Mouse (Mus musculus): ENCODE measurements at regions not wholly inside any gene's neighbourhood (a gene's known extent, or its start where the extent isn't known, plus 50 kb on each side); places are given as distances from the start of the nearest gene placed in this dataset.
"Not testable (repeated sequence)": the region's sequence is repeated elsewhere in the genome, so short reads cannot be mapped to it uniquely, and the experiment has no call there.

DNA sequence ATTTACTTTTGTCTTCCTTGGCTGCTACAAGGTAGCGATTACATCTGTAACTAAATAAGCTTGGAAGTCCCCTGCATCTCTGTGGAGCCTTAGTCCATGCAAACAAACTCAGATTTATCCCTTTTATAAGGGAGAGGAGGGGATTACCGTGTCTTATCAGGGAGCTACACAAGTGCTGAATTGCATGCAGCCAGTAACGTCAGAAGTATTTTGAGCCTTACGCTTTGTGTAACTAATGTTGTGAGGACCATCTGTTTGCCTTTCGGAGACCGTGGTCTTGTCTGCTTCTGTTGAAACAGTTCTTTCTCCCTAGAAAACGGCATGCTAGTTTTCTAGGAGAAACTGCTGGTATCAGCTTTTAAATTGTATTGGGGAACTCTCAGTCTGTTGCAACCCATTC is 58.0 kb upstream of the Dmrta1 start:
- no peak for DNase-seq (ENCODE audit: low read depth, low spot score)

DNA sequence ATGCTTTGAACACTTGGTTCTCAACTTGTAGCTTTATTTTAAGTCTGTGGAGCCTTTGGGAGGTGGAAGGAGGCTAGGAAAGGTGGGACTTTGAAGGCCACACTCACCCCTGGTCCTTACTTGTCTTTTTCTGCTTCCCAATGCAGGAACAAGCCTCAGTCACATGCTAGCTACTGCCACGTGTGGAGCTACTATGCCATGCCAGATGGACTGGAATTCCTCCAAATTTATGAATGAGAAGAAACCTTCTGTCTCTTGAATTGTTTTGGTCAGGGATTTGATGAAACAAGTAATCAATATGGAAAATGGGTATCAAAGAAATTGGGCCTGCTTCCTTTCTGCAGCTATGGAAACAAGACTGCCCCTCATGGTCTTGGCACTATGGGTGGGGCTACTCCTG is 74.5 kb upstream of the Dmrta1 start:
- DNase-seq (ENCODE audit: low read depth, low spot score) = no peak

DNA sequence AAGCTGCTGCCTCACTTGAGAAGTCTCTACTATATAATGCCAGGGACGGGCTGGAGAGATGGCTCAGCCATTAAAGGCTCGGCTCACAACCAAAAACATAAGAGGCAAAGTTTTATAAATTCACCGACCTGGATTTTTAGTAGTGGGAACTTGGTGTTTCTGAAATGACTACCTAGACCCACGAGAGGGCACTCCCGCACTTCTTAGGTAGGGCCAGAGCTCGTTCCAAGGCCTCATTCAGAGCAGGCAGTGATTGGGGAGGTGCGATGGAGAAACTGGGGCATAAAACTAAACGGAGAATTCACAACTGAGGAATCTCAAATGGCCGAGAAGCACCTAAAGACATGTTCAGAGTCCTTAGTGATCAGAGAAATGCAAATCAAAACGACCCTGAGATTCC is 103.7 kb upstream of the Dmrta1 start:
- no peak for DNase-seq (ENCODE audit: low read depth, low spot score)

DNA sequence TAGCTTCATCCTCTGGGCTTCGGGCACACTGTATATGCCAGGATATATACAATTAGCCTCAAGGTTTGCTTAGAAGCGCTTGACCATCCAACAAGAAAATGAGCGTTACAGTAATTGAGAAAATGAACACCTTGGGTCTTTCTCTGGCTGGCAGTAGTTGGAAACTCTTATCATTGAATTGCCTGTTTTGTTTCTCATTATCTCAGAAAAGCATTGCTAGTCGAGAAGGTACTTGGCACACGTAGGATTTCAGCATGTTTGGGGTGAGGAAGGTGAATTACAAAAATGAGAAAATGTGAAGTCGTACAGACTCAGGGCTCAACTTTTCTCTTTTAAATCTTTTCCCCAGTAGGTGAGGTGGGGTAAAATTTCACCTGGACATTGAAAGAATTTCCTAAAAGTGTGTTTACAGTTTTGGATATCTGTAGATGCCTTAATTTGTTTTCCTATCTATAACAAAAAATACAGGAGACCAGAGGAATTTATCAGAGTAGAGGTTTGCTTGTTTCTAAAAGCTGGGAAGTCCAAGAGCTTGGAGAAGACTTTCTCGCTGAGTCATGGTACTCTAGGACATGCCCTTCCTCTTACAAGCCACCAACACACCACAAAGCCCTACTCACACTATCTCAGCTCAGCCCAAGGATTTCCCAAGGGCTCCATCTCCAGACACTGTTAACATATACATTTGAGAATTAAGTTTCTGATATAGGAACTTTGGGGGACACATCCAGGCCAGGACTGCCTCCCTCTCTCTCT is 124.3 kb upstream of the Dmrta1 start:
- DNase-seq (ENCODE audit: low read depth, low spot score) = no peak

DNA sequence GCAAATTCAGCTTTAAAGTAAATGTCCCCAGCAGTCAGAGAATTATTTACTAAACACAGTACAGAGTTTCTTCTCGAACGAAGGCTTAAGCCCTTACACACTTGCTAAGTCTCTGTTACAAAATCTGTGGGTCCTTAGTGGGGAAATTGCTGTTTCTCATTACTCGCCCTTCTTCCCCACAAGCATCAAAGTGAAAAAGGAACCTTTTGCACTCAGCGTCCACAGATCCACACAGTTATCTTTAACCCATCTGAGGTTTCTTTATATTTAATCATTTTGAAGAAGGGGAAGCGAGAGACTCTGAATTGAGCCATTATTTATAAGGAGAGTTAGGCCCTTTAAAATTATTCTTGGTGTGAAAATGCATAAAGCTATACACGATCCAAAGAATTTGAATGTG is 126.7 kb upstream of the Dmrta1 start:
- no peak for DNase-seq (ENCODE audit: low read depth, low spot score)

DNA sequence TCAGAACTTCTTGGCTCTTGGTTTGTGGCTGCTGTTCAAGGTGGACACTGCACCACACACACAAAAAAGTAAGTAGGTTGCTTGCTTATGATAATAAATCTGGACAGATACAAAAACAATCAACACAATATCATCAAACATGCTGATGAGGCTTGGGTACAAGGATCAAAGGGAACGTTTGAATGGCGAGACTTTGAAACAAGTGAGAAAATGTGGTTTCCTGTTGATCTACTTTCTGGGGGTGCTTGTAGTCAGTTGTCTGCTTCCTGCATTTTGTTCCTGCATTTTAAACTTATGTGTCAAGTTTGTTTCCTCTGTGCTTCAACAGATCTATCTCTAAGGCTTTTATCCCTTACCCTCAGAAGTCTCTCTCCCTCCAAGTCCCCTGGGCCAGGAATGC is 128.7 kb upstream of the Dmrta1 start:
- no peak for DNase-seq (ENCODE audit: low read depth, low spot score)

DNA sequence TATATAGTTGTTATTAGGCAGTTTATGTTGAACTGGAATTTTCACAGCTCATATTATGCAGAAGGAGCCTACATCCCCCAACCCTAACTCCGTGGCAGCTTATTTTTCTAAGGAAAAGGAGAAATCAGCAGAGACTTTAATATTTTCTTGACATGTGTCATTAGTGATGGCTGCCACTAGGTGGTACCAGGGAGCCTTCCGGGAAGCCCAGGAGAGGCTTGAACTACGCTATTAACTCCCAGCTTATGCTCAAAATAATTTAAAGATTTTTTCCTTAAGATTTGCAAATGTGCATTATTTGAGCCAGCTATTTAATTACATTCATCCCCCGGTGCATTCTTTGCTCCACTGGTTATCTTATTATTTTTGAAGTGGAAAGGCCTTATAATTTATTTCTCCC is 146.8 kb upstream of the Dmrta1 start:
- DNase-seq (ENCODE audit: low read depth, low spot score) = no peak

DNA sequence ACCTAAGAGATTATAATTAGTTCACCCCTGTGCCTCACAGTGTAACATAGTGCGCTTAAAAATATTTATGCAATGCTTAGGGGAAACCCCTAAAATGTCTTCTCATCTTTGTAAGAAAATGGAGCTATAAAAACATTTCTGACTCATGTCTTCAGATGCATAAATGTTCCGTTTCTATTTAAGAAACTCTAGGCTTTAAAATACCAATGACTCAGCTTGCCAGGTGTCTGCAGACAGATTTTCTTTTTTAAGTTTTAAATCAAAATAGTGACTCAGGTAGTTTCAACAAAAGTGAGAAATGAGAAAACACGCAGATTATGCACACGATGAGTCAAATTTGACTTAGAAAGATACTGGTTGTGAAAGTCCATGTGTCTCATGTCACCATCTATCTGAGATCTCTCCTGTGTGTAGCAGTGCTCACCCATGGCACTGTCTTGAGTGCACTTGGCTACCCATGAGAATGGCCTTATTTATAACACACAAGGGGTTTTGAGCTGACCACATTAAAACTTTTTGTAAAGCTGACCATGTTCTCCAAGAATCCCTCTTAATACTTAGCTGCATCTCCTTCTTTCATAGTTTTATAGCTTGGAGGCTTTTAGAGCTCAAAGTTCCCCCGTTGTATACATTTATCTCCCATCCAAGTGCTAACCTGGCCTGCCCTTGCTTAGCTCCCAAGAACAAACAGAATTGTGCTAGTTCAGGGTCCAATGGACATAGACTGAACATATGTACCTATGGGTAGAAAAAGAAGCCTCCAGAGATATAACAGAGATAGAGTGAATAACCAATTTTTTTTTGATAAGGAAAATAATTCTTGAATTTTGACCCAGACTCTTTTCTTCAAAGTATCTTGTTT is 149.0 kb upstream of the Dmrta1 start:
- no peak for DNase-seq (ENCODE audit: low read depth, low spot score)

DNA sequence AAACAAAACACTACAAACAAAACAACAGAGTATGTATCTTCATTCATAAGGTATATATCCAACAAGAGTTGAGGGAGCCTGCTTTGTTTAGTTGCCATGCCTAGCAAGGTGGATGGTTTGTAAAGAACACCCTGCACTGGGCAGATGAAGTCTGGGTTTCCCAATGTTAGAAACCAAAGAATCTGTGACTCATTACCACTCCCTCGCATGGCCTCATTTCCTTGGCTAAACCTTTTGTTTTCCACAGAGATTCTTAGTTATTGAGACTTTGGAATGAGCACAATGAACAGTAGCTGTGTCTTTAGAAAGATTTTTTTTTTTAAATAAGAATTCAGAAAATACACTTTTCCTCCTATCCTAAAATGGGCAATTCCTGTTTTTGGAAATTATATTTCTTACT is 151.3 kb upstream of the Dmrta1 start:
- DNase-seq (ENCODE audit: low read depth, low spot score) = no peak

DNA sequence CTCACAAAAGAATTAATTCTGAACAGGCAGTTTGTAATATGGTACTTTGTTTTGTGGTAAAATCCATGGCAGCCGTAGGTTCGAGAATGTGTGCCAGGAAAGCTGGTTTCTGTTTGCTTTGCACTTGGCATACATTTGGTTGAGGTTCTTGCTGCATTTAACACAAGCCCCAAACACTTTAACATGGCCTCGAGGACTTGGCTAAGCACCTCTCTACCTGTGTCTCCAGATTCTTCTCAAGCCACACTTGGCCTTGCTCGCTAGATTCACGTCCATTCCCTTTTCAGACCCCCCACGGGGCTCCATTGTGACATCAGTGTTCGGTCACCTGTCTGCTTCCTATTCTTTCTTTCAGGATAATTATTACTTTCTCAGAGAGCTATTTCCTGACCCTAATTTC is 151.9 kb upstream of the Dmrta1 start:
- DNase-seq (ENCODE audit: low read depth, low spot score) = no peak

DNA sequence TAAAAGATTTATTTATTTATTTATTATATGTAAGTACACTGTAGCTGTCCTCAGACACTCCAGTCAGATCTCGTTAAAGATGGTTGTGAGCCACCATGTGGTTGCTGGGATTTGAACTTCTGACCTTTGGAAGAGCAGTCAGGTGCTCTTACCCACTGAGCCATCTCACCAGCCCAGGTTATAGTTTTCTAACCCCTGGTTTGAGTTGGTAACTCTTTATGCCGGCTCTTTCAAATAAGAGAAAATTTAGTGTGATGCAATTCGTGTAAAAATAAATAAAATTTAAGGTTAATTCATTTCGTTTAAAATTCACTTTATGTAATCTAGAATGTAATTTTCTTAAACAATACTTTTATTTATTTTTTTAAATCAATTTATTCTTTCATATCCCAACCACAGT is 153.7 kb upstream of the Dmrta1 start:
- DNase-seq (ENCODE audit: low read depth, low spot score) = not testable (repeated sequence)

DNA sequence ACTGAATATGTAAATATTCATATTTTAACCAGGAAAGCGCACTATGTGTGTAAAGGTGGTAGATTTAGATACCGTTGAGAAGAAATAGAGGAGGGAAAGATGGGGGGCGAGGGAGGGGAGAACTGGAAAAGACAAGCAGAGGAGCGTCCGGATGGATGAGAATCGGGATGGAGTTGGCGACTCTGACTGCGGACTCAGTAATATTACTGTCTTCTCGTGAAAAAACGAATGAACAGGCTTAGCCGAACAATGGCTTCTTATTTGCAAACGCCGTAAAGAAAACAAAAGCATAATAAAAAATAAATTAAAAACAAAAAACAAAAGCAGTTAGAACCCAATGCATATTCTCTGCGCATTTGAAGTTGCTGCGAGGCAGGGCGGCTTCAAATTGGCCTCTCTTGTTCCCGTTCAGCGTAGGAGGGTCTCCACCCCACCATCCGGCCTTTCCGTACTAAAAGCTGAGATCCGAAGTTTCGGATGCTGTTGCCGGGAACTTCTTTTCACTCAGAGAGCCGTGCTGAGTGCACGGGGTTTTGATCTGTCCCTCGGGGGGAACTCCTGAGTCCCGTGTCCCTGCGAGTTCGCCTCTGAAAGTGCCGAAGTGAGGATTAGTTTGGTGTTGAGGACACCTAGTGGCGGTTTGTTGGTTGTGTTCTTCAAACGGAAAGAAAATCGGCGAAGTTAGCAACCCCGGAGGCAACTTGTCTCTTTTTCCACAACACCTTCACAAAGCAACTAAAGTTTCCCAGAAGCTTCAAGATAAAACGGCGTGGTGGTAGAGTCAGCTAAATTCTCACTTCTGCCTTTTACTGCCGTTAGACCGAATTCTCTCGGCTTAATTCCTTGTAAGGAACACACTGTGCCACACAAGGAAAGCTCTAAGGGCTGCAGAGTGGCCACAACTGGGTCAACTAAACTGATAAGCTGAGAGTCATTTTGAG is 154.7 kb upstream of the Dmrta1 start:
- peak; percentile 50 for DNase-seq (ENCODE audit: low read depth, low spot score)

DNA sequence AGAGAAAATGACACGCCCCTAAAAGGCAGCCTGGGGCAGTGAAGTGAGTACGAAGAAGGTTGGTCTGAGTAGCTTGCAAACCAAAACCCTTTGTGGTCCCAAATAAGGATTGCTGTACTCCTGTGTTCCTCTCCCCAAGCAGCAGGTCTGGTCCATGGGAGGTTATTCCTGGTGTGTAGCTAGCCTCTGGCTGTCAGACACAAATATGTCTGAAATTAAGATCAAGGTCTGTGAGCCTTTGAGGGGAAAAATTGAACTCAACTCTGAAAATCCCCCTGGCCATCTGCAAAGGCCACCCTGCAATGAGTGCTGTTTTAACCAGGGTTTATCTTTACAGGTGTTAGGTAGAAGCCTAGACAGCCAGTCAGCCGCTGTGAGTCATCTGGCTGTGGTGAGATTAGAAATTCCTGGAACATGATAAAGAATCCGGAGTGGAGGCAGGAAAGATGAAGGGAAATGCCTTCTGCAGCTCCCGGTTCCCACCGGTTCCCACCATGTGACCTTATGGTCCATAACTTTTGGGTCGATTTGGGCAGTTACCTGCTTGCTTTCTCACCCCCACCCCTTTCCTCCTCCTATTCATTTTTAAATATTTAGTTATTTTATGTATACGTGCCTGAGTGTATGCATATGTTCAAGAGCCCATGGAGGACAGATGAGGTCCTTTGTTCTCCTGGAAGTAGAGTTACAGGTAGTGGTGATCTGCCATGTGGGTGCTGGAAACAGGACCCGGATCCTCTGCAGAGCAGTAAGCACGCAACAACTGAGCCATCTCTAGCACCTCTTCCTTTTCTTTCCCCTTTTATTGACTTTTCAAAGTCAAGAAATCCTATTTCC is 155.6 kb upstream of the Dmrta1 start:
- no peak for DNase-seq (ENCODE audit: low read depth, low spot score)

DNA sequence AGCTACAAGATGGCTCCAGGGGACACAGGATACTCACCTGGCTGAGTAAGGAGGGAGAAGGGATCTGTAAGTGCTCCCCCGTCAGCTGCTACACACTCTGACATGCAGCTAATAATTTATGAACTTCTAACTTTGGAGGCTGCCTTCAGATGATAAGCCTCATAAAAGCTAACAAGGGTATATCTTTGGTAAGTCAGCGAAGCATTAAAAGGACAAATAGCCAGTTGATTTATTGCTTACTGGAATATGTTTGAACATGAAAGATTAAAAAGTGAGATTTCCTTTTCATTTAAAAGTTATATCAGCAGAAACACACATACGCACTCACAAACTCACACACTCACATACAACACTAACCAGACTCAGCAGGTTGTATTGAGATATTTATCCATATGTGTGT is 161.2 kb upstream of the Dmrta1 start:
- no peak for DNase-seq (ENCODE audit: low read depth, low spot score)

DNA sequence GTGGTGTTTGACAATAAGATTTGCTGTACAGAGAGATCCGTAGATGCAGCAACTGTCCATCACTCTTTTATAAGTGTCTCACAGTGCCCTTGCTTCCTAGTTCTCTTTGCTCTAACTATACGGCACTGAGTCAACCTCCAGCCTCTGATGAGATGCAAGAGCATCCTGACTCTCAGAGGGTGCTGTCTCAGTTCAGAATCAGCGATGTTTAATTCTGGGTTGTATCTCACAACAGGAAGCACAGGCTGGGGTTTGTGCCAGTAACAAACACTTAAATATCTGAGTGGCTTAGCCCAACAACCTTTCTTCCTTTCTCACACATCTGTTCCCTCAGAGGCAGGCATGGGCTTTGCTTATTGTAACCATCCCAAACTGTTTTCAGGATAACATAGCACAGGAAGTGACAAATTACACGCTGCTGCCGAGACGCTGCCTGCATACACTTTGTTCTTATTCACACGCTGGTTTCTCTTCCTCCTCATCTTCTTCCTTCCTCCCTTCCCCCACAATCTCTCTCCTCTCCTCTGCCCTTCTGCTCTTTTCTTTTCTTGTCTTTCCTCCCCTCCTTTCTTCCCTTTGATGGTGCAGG is 163.3 kb upstream of the Dmrta1 start:
- no peak for DNase-seq (ENCODE audit: low read depth, low spot score)

DNA sequence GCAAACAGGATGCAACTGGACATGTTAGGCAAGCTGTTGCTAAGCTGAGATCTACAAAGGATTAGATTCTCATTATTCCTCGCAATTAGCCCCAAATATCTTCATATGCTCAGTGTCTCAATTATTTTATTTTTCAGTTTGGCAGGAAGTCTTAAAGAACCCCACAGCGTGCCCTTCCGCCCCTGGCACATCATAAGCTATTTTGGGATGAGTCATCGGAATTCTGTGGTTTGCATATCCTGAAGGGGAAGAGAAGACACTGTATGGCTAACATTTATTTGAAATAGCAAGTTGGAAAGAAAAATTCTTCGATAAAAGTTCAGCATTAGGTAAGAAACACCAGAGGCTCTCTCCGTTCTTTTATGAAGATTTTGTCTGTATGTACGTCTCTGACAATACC is 164.3 kb upstream of the Dmrta1 start:
- no peak for DNase-seq (ENCODE audit: low read depth, low spot score)

DNA sequence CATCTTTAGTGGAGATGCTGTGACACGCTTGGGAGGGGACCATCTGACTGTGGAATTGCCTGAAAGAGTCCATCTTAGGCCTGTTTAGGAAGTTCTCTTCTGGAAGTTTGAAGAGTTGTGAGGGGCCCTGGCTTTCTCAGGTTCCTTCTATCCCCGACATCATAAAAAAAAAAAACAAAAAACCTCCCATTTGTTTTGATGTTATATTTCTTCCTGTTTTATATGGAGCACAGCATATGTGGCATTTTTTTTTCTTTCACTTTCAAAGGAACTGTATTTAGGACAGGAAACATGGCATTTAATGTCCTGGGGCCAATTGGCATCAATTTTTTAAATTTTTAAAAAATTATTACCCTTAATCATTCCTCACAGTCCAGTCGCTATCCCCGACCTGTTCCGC is 168.6 kb upstream of the Dmrta1 start:
- no peak for DNase-seq (ENCODE audit: low read depth, low spot score)

DNA sequence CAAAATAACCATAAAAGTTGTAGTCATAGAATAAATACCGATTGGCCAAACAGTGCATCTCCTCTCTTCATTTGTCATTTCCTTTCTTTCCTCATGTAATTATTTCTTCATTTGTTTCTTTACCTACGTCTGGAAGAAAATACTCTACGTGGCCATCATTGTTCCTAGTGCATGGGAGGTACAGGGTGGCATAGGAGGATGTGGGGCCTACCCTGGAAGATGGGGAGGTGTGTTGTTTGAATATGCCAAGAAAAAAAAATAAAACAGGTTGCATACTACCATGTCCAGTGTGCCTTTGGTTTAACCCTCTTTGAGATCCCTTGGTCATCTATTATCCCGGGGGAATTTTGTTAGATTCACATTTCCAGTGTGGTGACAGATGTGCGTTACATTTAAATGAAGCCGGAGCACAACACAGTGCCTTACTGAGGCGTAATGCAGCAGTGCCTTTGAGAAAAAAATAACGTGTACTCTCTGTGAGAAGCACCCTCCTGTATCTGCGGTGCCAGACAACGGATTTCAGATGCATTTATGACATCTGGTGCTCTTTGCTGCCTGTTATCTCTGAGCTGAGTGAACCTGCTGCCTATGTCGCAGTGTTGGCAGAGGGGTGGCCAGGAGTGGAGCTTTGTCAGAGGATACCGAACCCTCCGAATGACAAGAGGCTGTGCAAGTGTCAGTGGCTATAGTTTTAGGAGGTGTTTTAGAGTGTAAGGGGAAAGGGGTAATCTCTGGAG is 169.4 kb upstream of the Dmrta1 start:
- DNase-seq (ENCODE audit: low read depth, low spot score) = no peak

DNA sequence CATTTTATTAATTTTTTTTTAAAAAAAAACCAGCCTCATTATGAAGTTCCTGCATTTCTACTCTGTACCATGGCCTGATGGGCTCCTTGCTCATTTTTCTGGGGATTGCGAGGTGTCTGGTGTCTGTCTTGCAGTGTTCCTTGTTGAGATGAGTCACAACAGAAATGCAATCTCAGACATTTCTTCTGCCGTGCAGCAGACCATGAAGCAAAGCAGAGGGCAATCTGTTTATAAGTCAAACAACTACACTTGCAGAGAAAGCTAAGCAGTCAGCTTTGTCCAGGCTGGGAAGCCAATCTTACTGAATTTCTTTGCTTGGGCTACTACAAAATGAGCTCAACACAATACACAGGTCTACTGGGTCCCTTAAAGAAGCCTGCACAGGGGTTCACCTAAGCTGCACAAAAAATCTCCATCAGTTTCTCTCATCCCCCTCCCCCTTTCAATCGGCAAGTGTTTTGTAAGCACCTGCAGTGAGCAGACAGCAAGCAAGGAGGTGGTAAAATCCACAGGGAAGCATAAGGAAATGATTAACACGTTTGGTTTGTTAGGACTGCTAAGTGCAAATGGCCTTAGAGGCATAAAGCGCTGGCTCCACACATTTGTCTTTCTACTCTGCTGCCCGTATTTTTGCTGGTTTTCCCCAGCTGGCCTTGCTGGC is 171.0 kb upstream of the Dmrta1 start:
- no peak for DNase-seq (ENCODE audit: low read depth, low spot score)
